Mouse (Mus musculus) liver, embryonic 11.5 days (tissue): ENCODE measurements around the gene Dnah14. TPM values are rescaled to one million over a fixed set of nuclear protein-coding genes. Genes with fewer than 3 reads are reported as not detected.

Experiments used
- ATAC-seq: fragments of 200-750 bp; cut with Nextera tagmentation; replicated peaks from 2 replicates; pipeline ENCODE4 v1.8.0; 2017; ENCODE audit warnings: moderate number of reproducible peaks, mild to moderate bottlenecking, moderate TSS enrichment, moderate library complexity; ENCODE audit not compliant: low FRiP score
- DNase-seq: peaks from one replicate; pipeline ENCODE4 v3.0.0-alpha.2; 2017; ENCODE audit warnings: low spot score
- H3K27ac ChIP-seq: fragments of 300-500 bp; sonication (generic); 2 replicates; pipeline ENCODE4 v1.5.1; 2014; ENCODE audit warnings: mild to moderate bottlenecking, low read depth, low read length, control low read depth
- H3K27me3 ChIP-seq: fragments of 300-500 bp; sonication (generic); replicated peaks from 2 replicates; pipeline ENCODE4 v1.6.1; 2014; ENCODE audit warnings: low read length, mixed read lengths; ENCODE audit not compliant: control insufficient read depth, insufficient read depth
- H3K36me3 ChIP-seq: fragments of 300-500 bp; sonication (generic); 2 replicates; pipeline ENCODE4 v1.6.1; 2014; ENCODE audit warnings: mild to moderate bottlenecking, low read length, moderate library complexity, mixed read lengths; ENCODE audit not compliant: control insufficient read depth, insufficient read depth
- H3K4me1 ChIP-seq: fragments of 300-500 bp; sonication (generic); replicated peaks from 2 replicates; pipeline ENCODE4 v1.6.1; 2014; ENCODE audit warnings: low read length, mixed read lengths; ENCODE audit not compliant: control insufficient read depth, insufficient read depth
- H3K4me2 ChIP-seq: fragments of 300-500 bp; sonication (generic); 2 replicates; pipeline ENCODE4 v1.6.1; 2014; ENCODE audit warnings: mild to moderate bottlenecking, control low read depth, moderate library complexity
- H3K4me3 ChIP-seq: fragments of 300-500 bp; sonication (generic); 2 replicates; pipeline ENCODE4 v1.5.1; 2014; ENCODE audit warnings: low read depth, low read length, control low read depth
- H3K9ac ChIP-seq: fragments of 300-500 bp; sonication (generic); 2 replicates; pipeline ENCODE4 v1.6.1; 2014; ENCODE audit warnings: low read depth, low read length, control low read depth
- H3K9me3 ChIP-seq: fragments of 300-500 bp; sonication (generic); 2 replicates; pipeline ENCODE4 v1.6.1; 2016; ENCODE audit warnings: low read length, inconsistent platforms, mixed read lengths; ENCODE audit not compliant: control insufficient read depth
- WGBS: fragments of 180-500 bp; shearing (Covaris S2); extraction: QIAGEN DNeasy Blood & Tissue Kit; methylation state at CpG from one replicate; pipeline ENCODE4 v1.1.7; 2014; 5-methylcytosine and 5-hydroxymethylcytosine counted together
- polyA plus RNA-seq: library from polyadenylated mRNA; unstranded; fragments of >200 nt; fragmentation: Nextera tagmentation; extraction: Ambion mirVana; gene quantifications from 2 replicates; pipeline ENCODE4 v1.2.1, GENCODE M21; 2014

Dnah14 gene
- polyA plus RNA-seq, 1 experiment from 2014 or later: 2.9 TPM

DNA sequence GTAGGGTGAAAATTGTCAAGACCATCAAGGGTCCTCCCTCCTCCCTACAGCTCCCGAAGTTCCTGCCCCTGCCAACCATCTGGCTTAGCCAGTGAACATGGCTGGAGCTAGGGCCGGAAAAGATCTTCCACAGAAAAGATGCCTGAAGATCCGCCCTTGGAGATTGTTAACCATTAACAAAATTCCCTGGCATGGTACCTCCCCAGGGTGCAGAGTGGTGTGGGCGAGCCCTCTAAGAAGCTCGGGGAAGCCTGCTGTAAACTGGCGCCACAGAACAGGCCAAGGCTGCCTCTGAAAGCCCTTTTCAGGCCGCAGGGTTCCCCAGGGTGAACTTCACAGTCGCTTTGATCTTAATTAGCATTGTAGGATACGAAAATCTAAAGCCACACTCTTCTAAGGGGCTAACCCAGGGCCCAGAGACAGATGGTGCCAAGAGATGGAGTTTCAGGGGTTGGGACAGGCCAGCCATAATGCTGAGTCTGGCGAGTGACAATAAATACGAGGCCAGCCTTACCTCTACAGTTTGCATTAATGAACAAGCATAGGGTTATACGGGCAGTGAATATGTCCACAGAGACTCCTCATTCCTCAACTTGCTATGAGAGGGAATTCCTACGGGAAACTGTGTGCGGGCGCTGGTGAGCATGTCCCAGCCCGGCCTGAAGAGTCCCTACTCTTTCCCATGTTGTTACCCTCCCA, 286.5 kb downstream of the Dnah14 start:
- no peak overlapping the region for H3K4me3 ChIP-seq
- peaks cover 25% of the 10 kb centered on the region for H3K4me1 ChIP-seq
- H3K36me3 ChIP-seq: no peaks in the 10 kb centered on the region
- H3K27ac ChIP-seq: no peak overlapping the region
- H3K9me3 ChIP-seq: no peaks in the 10 kb centered on the region
- 69% methylated on average over 16 of the region's 16 CpGs for WGBS
- DNase-seq: no peak
- H3K4me2 ChIP-seq: no peak overlapping the region
- H3K9ac ChIP-seq: no peak overlapping the region
- no peak for ATAC-seq
- H3K27me3 ChIP-seq: no peaks in the 10 kb centered on the region

- Histone ChIP-seq H3K36me3 (no peaks in the 10 kb centered on the region), H3K9me3 (no peaks in the 10 kb centered on the region), H3K9ac (no peak overlapping the region), H3K27me3 (no peaks in the 10 kb centered on the region), H3K4me3 (no peak overlapping the region), H3K27ac (no peak overlapping the region), H3K4me1 (peaks cover 25% of the 10 kb centered on the region), H3K4me2 (no peak overlapping the region)
- DNase-seq (no peak), ATAC-seq (no peak)
- whole genome bisulfite sequencing: 42% methylated on average over 8 of the region's 8 CpGs
Observed at GRCm38 (mm10) chr1:181863431-181863830, 287.1 kb downstream of the Dnah14 start.

Other genes with a start within 250 kb of the Dnah14 start
- 0.12 TPM in 1 of 2 replicates, not detected in the other for gene Cnih3, start 223.9 kb upstream of the Dnah14 start, polyA plus RNA-seq
- not detected in 2 replicates for gene Ccdc121, start 65.1 kb upstream of the Dnah14 start, polyA plus RNA-seq